Mouse (Mus musculus): ENCODE measurements at regions not wholly inside any gene's neighbourhood (a gene's known extent, or its start where the extent isn't known, plus 50 kb on each side); places are given as distances from the start of the nearest gene placed in this dataset.

DNA sequence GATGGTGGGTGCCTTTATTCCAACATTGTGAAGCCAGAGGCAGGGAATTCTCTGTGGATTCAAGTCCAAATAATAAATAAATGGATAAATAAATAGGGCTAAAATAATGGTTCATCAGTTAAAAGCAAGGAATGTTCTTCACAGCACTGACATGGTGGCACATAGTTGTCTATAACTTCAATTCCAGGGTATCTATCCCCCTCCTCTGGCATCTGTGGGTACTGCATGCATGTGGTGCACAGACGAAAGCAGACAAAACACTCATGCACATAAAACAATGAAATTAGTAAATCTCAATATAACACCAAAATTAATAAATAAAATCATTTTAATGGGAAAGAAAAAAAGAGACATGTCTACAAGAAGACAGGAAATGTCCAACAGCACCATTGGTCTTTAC lies 54.3 kb upstream of the Ppt1 start:
- H3K27me3 ChIP-seq (ENCODE audit: control insufficient read depth in 1 of 2, insufficient read depth in 2 of 2, low read length in 2 of 2): no peaks in the 10 kb centered on the region
- no peaks in the 10 kb centered on the region for H3K36me3 ChIP-seq (ENCODE audit: control insufficient read depth in 1 of 2, insufficient read depth in 2 of 2, low read length in 2 of 2)
- H3K9me3 ChIP-seq (replicated peaks; ENCODE audit: insufficient read depth, low read length): no peaks in the 10 kb centered on the region
- no peak overlapping the region for H3K9ac ChIP-seq (ENCODE audit: control insufficient read depth, low read depth, low read length, poor library complexity, severe bottlenecking)
- no peaks in the 10 kb centered on the region for H3K4me1 ChIP-seq (ENCODE audit: control insufficient read depth in 1 of 2, insufficient read depth in 2 of 2, low read length in 2 of 2)
- no peak overlapping the region for H3K4me3 ChIP-seq (ENCODE audit: control insufficient read depth in 1 of 2, insufficient read depth in 1 of 2, low read depth in 2 of 2, low read length in 2 of 2)
- H3K27ac ChIP-seq (ENCODE audit: control insufficient read depth, low read depth, low read length): no peak overlapping the region
- peak; percentile 47 for TF ChIP-seq ZC3H11A (IDR thresholded peaks at IDR 0.05; ENCODE audit: low read depth, low read length)
- peak; percentile 48 to 72 (median 65); a peak in 5 of 6 replicates for TF ChIP-seq CTCF (IDR thresholded peaks at IDR 0.05 in 2 of 3, conservative IDR thresholded peaks at IDR 0.05 in 1 of 3; ENCODE audit: control insufficient read depth in 1 of 3, insufficient read depth in 1 of 3, low read depth in 2 of 3, low read length in 3 of 3, poor library complexity in 1 of 3, severe bottlenecking in 1 of 3)
- TF ChIP-seq USF1 (IDR thresholded peaks at IDR 0.05; ENCODE audit: low read depth, low read length): no peak
- TF ChIP-seq SMC3 (IDR thresholded peaks at IDR 0.05; ENCODE audit: low read depth, low read length): peak; percentile 61
- TF ChIP-seq NRF1 (IDR thresholded peaks at IDR 0.05; ENCODE audit: insufficient read depth, low read depth, low read length, poor library complexity, severe bottlenecking): no peak
- peak; percentile 81 for TF ChIP-seq RAD21 (IDR thresholded peaks at IDR 0.05; ENCODE audit: low read depth, low read length)
- TF ChIP-seq CHD2 (IDR thresholded peaks at IDR 0.05; ENCODE audit: low read length): no peak
- H3K79me2 ChIP-seq (ENCODE audit: control insufficient read depth, insufficient read depth, low read length, poor library complexity): no peaks in the 10 kb centered on the region
- DNase-seq (ENCODE audit: low read depth, low spot score): peak; percentile 47
